Mouse (Mus musculus) liver, embryonic 12.5 days (tissue): ENCODE measurements around the gene Zdhhc20. TPM values are rescaled to one million over a fixed set of nuclear protein-coding genes. Genes with fewer than 3 reads are reported as not detected.
A peak's percentile ranks its signal among the peaks of the same experiment; 100 is the strongest.
"Not testable (repeated sequence)": the region's sequence is repeated elsewhere in the genome, so short reads cannot be mapped to it uniquely, and the experiment has no call there.

ENCODE experiments used
- ATAC-seq: fragments of 200-750 bp; cut with Nextera tagmentation; 2 replicates; pipeline ENCODE4 v1.8.0; 2017; ENCODE audit warnings: moderate number of reproducible peaks, mild to moderate bottlenecking, moderate library complexity
- H3K27ac ChIP-seq: fragments of 300-500 bp; sonication (generic); 2 replicates; pipeline ENCODE4 v1.5.1; 2016; ENCODE audit warnings: mild to moderate bottlenecking
- H3K27me3 ChIP-seq: fragments of 300-500 bp; sonication (generic); replicated peaks from 2 replicates; pipeline ENCODE4 v1.6.1; 2016; ENCODE audit warnings: mild to moderate bottlenecking, moderate library complexity
- H3K36me3 ChIP-seq: fragments of 300-500 bp; sonication (generic); 2 replicates; pipeline ENCODE4 v1.6.1; 2016; ENCODE audit warnings: mild to moderate bottlenecking, moderate library complexity
- H3K4me1 ChIP-seq: fragments of 300-500 bp; sonication (generic); 2 replicates; pipeline ENCODE4 v1.6.1; 2016
- H3K4me2 ChIP-seq: fragments of 300-500 bp; sonication (generic); 2 replicates; pipeline ENCODE4 v1.6.1; 2016; ENCODE audit warnings: mild to moderate bottlenecking, moderate library complexity
- H3K4me3 ChIP-seq: fragments of 300-500 bp; sonication (generic); 2 replicates; pipeline ENCODE4 v1.5.1; 2016; ENCODE audit warnings: mild to moderate bottlenecking, moderate library complexity
- H3K9ac ChIP-seq: fragments of 300-500 bp; sonication (generic); 2 replicates; pipeline ENCODE4 v1.6.1; 2016; ENCODE audit warnings: mild to moderate bottlenecking, moderate library complexity
- H3K9me3 ChIP-seq: fragments of 300-500 bp; sonication (generic); replicated peaks from 2 replicates; pipeline ENCODE4 v1.6.1; 2016; ENCODE audit warnings: mild to moderate bottlenecking, moderate library complexity
- WGBS: fragments of 180-500 bp; shearing (Covaris S2); methylation state at CpG from one replicate; pipeline ENCODE4 v1.1.7; 2016; ENCODE audit not compliant: insufficient replicate concordance; 5-methylcytosine and 5-hydroxymethylcytosine counted together
- polyA plus RNA-seq: library from polyadenylated mRNA; unstranded; fragments of >200 nt; fragmentation: Nextera tagmentation; extraction: Ambion mirVana; gene quantifications from 2 replicates; pipeline ENCODE4 v1.2.1, GENCODE M21; 2016

The Zdhhc20 gene
- polyA plus RNA-seq, 1 experiment from 2014 or later = 17.5 TPM

DNA sequence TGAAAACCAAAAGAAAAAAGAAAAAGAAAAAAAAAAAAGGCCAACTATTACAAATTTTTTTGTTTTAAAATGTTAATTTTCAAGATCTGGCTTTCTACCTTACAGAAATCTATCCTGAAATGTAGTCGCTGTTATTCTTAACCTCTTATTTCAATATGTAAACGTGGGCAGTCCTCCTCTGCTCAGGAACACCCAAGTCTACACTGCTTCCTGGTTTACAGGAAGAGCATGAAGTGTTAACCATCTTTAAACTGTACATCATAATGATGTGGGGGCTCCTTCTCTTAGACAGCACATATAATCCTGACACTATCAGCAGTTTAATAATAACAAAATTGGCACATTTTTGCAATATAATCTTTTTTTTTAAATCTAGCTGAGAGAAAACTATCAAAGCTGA, 4.0 kb downstream of the Zdhhc20 start:
- Histone ChIP-seq H3K27ac (no peak overlapping the region), H3K9ac (no peak overlapping the region), H3K4me3 (no peak overlapping the region), H3K4me2 (no peak overlapping the region), H3K27me3 (no peaks in the 10 kb centered on the region), H3K4me1 (peaks cover 41% of the 10 kb centered on the region), H3K36me3 (no peaks in the 10 kb centered on the region), H3K9me3 (no peaks in the 10 kb centered on the region)
- no peak for ATAC-seq
- WGBS = 54% methylated on average over 2 of the region's 2 CpGs

- WGBS = 71% methylated on average over 3 of the region's 3 CpGs
- H3K36me3 ChIP-seq = no peaks in the 10 kb centered on the region
- H3K4me3 ChIP-seq = no peak overlapping the region
- no peaks in the 10 kb centered on the region for H3K27me3 ChIP-seq
- no peaks in the 10 kb centered on the region for H3K9me3 ChIP-seq
- no peak overlapping the region for H3K27ac ChIP-seq
- no peak overlapping the region for H3K9ac ChIP-seq
- H3K4me2 ChIP-seq = no peak overlapping the region
- peaks cover 30% of the 10 kb centered on the region for H3K4me1 ChIP-seq
- ATAC-seq = no peak
Measured at GRCm38 (mm10) chr14:57883341-57883740, 6.7 kb downstream of the Zdhhc20 start.

DNA sequence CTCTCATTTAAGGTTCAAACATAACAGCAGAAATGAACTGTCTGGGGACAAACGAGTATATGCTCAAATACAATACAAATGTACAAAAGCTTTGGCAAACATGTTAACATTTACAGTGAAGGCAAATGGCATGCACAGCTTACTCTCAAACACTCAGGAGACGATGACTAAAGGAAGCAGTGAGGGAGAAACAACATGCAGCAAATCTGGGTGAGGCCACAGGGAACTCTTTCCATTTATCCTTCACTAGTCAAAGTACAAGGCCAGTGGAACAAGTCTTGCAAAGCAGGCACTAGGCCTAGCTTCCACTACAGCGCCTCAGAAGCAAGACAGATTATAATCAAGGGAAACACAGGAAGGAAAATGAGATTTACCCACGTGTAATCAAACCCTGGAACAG, 7.4 kb downstream of the Zdhhc20 start:
- Histone ChIP-seq H3K4me1 (peaks cover 24% of the 10 kb centered on the region), H3K9ac (no peak overlapping the region), H3K27ac (no peak overlapping the region), H3K9me3 (no peaks in the 10 kb centered on the region), H3K36me3 (no peaks in the 10 kb centered on the region), H3K4me2 (no peak overlapping the region), H3K4me3 (no peak overlapping the region), H3K27me3 (no peaks in the 10 kb centered on the region)
- no peak for ATAC-seq
- 32% methylated on average over 4 of the region's 4 CpGs for WGBS

DNA sequence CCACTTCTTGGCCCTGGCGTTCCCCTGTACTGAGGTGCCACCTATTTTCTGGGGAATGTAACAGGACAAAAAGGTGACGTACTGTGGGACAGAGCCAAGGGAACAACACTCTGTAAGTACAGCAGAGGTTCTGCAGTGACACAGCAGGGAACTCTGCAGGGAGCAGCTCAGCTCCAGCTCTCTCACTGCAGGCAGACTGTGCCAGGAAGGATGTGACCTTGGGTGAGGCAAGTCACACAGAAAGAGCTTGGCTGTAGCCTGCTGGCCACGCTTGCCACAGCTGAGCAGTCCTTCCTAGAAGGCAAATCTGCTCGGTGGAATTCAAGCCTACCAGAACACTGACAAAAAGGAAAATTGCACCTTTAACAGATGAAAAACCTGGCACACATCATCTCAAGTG, 8.3 kb downstream of the Zdhhc20 start:
- WGBS = 54% methylated on average over 4 of the region's 4 CpGs
- peaks cover 15% of the 10 kb centered on the region for H3K4me1 ChIP-seq
- no peak overlapping the region for H3K9ac ChIP-seq
- no peak for ATAC-seq
- H3K4me3 ChIP-seq = no peak overlapping the region
- H3K36me3 ChIP-seq = no peaks in the 10 kb centered on the region
- no peak overlapping the region for H3K4me2 ChIP-seq
- no peaks in the 10 kb centered on the region for H3K27me3 ChIP-seq
- H3K9me3 ChIP-seq = no peaks in the 10 kb centered on the region
- no peak overlapping the region for H3K27ac ChIP-seq

GRCm38 (mm10) chr14:57881074-57881473, 9.0 kb downstream of the Zdhhc20 start:
- no peak for ATAC-seq

GRCm38 (mm10) chr14:57877921-57878320, 12.2 kb downstream of the Zdhhc20 start:
- peaks cover 10% of the 10 kb centered on the region for H3K4me1 ChIP-seq
- H3K4me3 ChIP-seq = no peak overlapping the region
- no peak overlapping the region for H3K9ac ChIP-seq
- H3K9me3 ChIP-seq = no peaks in the 10 kb centered on the region
- H3K4me2 ChIP-seq = no peak overlapping the region
- H3K27ac ChIP-seq = no peak overlapping the region
- peaks cover 5% of the 10 kb centered on the region; the same call in 1 of the 2 replicates for H3K36me3 ChIP-seq
- ATAC-seq = no peak
- 84% methylated on average over 9 of the region's 9 CpGs for WGBS
- H3K27me3 ChIP-seq = no peaks in the 10 kb centered on the region

More at GRCm38 (mm10) chr14:57881074-57881473, 9.0 kb downstream of the Zdhhc20 start:
- H3K9me3 ChIP-seq = no peaks in the 10 kb centered on the region
- H3K27ac ChIP-seq = no peak overlapping the region
- peaks cover 11% of the 10 kb centered on the region for H3K4me1 ChIP-seq
- H3K4me2 ChIP-seq = no peak overlapping the region
- H3K4me3 ChIP-seq = no peak overlapping the region
- H3K36me3 ChIP-seq = no peaks in the 10 kb centered on the region
- H3K27me3 ChIP-seq = no peaks in the 10 kb centered on the region
- H3K9ac ChIP-seq = no peak overlapping the region

DNA sequence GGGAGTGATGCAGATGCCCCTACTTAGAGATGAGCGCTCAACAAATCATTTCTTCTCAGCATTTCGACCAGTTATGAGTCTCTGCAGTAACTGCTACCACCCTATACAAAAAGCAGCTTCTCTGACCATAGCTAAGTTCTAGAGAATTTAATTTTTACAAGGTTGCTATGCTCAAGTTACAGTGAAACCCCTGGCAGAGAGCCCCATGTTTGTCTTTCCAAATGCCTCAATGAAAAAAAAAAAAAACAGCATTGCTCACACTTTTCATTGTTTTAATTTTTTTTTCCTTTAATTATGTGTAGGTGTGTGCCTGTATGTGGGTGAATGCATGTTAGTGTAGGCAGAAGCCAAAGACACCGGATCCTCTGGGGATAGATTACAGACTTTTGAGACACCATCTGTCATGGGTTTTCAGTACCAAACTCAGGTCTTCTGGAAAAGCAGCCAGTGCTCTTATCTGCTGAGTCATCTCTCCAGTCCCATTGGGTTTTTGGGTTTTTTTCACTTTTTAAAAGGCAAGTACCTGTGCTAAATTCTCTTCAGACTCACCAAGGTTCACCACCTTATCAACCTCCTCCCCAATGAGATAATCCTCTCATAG, 23.3 kb downstream of the Zdhhc20 start:
- Histone ChIP-seq H3K36me3 (peaks cover 15% of the 10 kb centered on the region; the same call in 1 of the 2 replicates), H3K9me3 (no peaks in the 10 kb centered on the region), H3K27ac (no peak overlapping the region), H3K27me3 (no peaks in the 10 kb centered on the region), H3K4me1 (peaks cover 11% of the 10 kb centered on the region), H3K4me3 (no peak overlapping the region), H3K9ac (no peak overlapping the region), H3K4me2 (no peak overlapping the region)
- ATAC-seq = no peak
- 78% methylated on average over 3 of the region's 3 CpGs for WGBS

GRCm38 (mm10) chr14:57865256-57865655, 24.8 kb downstream of the Zdhhc20 start:
- Histone ChIP-seq H3K4me3 (no peak overlapping the region), H3K27me3 (no peaks in the 10 kb centered on the region), H3K9ac (no peak overlapping the region), H3K36me3 (peaks cover 19% of the 10 kb centered on the region; the same call in 1 of the 2 replicates), H3K4me1 (peaks cover 16% of the 10 kb centered on the region), H3K27ac (no peak overlapping the region), H3K9me3 (no peaks in the 10 kb centered on the region), H3K4me2 (no peak overlapping the region)
- 42% methylated on average over 3 of the region's 3 CpGs for WGBS
- no peak for ATAC-seq

DNA sequence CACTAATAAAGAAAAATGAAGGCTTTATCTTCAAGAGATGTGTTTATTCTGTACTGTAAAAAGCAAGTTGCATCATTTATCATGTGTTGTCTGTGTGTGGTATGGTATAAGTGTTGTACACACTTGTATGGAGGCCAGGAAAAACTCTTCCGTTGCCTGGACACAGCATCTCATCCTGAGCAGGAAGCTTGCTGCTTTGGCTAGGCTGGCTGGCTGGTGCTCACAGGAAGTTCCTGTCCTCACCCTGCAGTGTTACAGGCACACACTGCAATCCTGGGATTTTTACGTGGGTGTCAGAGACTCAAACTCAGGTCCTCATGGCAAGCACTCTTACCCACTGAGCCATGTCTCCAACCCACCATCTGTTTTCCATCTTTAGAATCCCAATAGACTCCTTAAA, 26.9 kb downstream of the Zdhhc20 start:
- Histone ChIP-seq H3K9me3 (no peaks in the 10 kb centered on the region), H3K9ac (no peak overlapping the region), H3K4me2 (no peak overlapping the region), H3K36me3 (peaks cover 13% of the 10 kb centered on the region; the same call in 1 of the 2 replicates), H3K27me3 (no peaks in the 10 kb centered on the region), H3K4me3 (no peak overlapping the region), H3K27ac (no peak overlapping the region), H3K4me1 (peaks cover 16% of the 10 kb centered on the region)
- no peak for ATAC-seq
- WGBS = 62% methylated on average over 2 of the region's 2 CpGs

DNA sequence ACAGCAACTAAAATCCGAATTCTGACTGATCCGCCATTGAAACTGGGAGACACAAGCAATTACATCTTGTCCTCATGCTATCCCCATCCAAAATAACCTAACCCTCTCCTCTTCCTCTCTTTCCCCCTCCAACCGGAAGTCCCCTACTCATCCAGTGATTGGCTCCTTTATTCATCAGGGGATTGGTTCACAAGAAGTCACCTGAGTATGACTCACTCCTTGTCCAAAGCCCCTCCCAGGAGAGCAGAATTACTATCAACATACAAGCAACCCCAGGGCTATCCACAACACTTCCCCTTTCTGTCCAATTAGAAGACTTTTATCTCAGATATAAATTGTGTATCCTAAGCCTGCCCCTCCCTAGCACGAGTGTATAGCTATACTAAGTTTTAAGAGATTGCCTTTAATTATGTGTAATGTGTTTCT, 28.1 kb downstream of the Zdhhc20 start:
- no peak overlapping the region for H3K27ac ChIP-seq
- no peaks in the 10 kb centered on the region for H3K9me3 ChIP-seq
- peaks cover 11% of the 10 kb centered on the region for H3K4me1 ChIP-seq
- H3K9ac ChIP-seq = no peak overlapping the region
- peaks cover 13% of the 10 kb centered on the region; the same call in 1 of the 2 replicates for H3K36me3 ChIP-seq
- no peak overlapping the region for H3K4me2 ChIP-seq
- 59% methylated on average over 4 of the region's 4 CpGs for WGBS
- H3K4me3 ChIP-seq = no peak overlapping the region
- ATAC-seq = peak; percentile 49; the same call in 1 of the 2 replicates
- no peaks in the 10 kb centered on the region for H3K27me3 ChIP-seq

DNA sequence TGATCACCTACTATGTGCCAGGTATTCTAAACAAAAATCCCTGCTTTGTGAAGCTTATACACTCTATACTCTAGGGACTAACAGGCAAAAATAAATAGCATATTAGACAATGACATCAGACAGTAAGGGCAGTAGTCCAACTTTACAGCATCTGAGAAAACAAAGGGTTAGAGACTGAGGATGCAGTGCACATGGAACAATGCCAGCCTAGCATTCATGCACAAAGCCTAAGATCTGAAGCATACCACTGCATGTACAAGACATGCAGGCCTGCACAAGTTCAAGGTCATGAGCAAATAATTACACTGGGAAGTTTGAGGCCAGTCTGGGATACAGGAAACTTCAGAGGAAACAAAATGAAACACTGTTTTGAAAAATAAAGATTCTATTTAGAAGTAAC, 30.6 kb downstream of the Zdhhc20 start:
- Histone ChIP-seq H3K4me1 (peaks cover 8% of the 10 kb centered on the region; the same call in 1 of the 2 replicates), H3K9me3 (no peaks in the 10 kb centered on the region), H3K4me3 (no peak overlapping the region), H3K36me3 (peaks cover 19% of the 10 kb centered on the region; the same call in 1 of the 2 replicates), H3K4me2 (no peak overlapping the region), H3K27me3 (no peaks in the 10 kb centered on the region), H3K27ac (no peak overlapping the region), H3K9ac (no peak overlapping the region)
- ATAC-seq = no peak

GRCm38 (mm10) chr14:57858601-57859000, 31.5 kb downstream of the Zdhhc20 start:
- WGBS = 73% methylated on average over 2 of the region's 2 CpGs
- no peak for ATAC-seq
- H3K27me3 ChIP-seq = no peaks in the 10 kb centered on the region
- H3K36me3 ChIP-seq = peaks cover 19% of the 10 kb centered on the region; the same call in 1 of the 2 replicates
- no peaks in the 10 kb centered on the region for H3K9me3 ChIP-seq
- no peak overlapping the region for H3K4me2 ChIP-seq
- no peak overlapping the region for H3K4me3 ChIP-seq
- peaks cover 8% of the 10 kb centered on the region; the same call in 1 of the 2 replicates for H3K4me1 ChIP-seq
- H3K27ac ChIP-seq = no peak overlapping the region
- no peak overlapping the region for H3K9ac ChIP-seq

- not testable (repeated sequence) for H3K4me2 ChIP-seq, H3K27ac ChIP-seq, H3K9me3 ChIP-seq, H3K4me3 ChIP-seq, H3K4me1 ChIP-seq, ATAC-seq, H3K9ac ChIP-seq, H3K27me3 ChIP-seq
- peaks cover 15% of the 10 kb centered on the region; the same call in 1 of the 2 replicates for H3K36me3 ChIP-seq
Measured at GRCm38 (mm10) chr14:57856037-57856436, 34.0 kb downstream of the Zdhhc20 start.
